Mouse (Mus musculus) spleen, adult 2 months (tissue): ENCODE measurements around the gene Smpx.

Experiments used
- CTCF ChIP-seq: fragments of 200-500 bp; IDR thresholded peaks from 2 replicates; pipeline ENCODE4 v1.5.1; 2011; ENCODE audit warnings: mild to moderate bottlenecking, inconsistent platforms; ENCODE audit not compliant: insufficient read depth, insufficient read length, insufficient replicate concordance; ENCODE audit errors: extremely low read depth
- POLR2A ChIP-seq: fragments of 200-500 bp; IDR thresholded peaks from 2 replicates; pipeline ENCODE4 v1.6.1; 2011; ENCODE audit warnings: low read depth, low read length, inconsistent platforms

DNA sequence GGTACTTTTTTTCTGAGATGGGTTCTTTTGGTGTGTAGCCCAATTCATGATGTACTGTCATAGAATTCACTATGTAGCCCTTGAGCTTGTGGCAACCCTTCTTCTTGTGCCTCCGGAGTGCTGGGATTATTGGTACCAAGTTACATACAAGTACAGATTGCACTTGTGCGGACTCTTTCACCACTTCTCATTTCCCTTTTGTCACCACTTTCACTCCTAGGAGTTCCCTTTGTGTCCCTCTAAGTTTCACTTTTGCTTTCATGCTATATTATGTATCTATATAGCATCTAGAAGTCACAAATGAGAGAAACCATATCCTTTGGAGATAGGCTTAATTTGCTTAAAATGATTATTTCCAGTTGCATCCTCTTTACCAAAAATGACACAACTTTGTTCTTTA, 103.0 kb downstream of the Smpx start:
- no peak for TF ChIP-seq POLR2A
- no peak for TF ChIP-seq CTCF
